Mouse (Mus musculus): Measurements from ENCODE around the gene Sash3. TPM values are rescaled to one million over a fixed set of nuclear protein-coding genes. Genes with fewer than 3 reads are reported as not detected.

Gene Sash3
- polyA plus RNA-seq (2012; fragmentation: generic; extraction: Trizol) = not detected
- long read RNA-seq, experiment 1 = 0 reads
- long read RNA-seq, experiment 2 = 0 reads

GRCm38 (mm10) chrX:48146262-48146661 lies at the start of gene Sash3:
Sash3 (plus strand) TSS chrX:48146436.
- H3K79me2 ChIP-seq (ENCODE audit: control insufficient read depth, insufficient read depth) = no peaks in the 10 kb centered on the region
- H3K36me3 ChIP-seq (ENCODE audit: control insufficient read depth, insufficient read depth) = no peaks in the 10 kb centered on the region
- H3K27me3 ChIP-seq (ENCODE audit: control insufficient read depth, insufficient read depth, insufficient read length) = no peaks in the 10 kb centered on the region
- no peak within 1 kb of the TSS for H3ac ChIP-seq (ENCODE audit: control insufficient read depth, insufficient read length, low read depth)
- no peaks in the 10 kb centered on the region for H3K79me3 ChIP-seq (ENCODE audit: low read depth)
- TF ChIP-seq FOSL1 (IDR thresholded peaks at IDR 0.05; ENCODE audit: insufficient read depth, low read length, poor library complexity, severe bottlenecking) (no peak), CTCF (IDR thresholded peaks at IDR 0.05; ENCODE audit: control insufficient read depth, insufficient read depth, insufficient read length) (no peak)
- no peak within 1 kb of the TSS for H3K4me3 ChIP-seq (ENCODE audit: insufficient read depth, poor library complexity, severe bottlenecking)

GRCm38 (mm10) chrX:48096580-48096979 lies 49.7 kb upstream of the Sash3 start:
- no peaks in the 10 kb centered on the region for H3K36me3 ChIP-seq (ENCODE audit: control insufficient read depth, insufficient read depth)
- H3K27me3 ChIP-seq (ENCODE audit: control insufficient read depth, insufficient read depth, insufficient read length) = no peaks in the 10 kb centered on the region
- H3ac ChIP-seq (ENCODE audit: control insufficient read depth, insufficient read length, low read depth) = no peak overlapping the region
- H3K4me3 ChIP-seq (ENCODE audit: insufficient read depth, poor library complexity, severe bottlenecking) = no peak overlapping the region
- TF ChIP-seq CTCF (IDR thresholded peaks at IDR 0.05; ENCODE audit: control insufficient read depth, insufficient read depth, insufficient read length) = no peak
- no peak for TF ChIP-seq USF1 (IDR thresholded peaks at IDR 0.05; ENCODE audit: low read depth)
- TF ChIP-seq MAX (IDR thresholded peaks at IDR 0.05) = no peak
- no peak for TF ChIP-seq MYOD1 (IDR thresholded peaks at IDR 0.05; ENCODE audit: control insufficient read depth, insufficient read length, low read depth)
- no peak for TF ChIP-seq CEBPB (IDR thresholded peaks at IDR 0.05; ENCODE audit: low read depth)
- no peak for TF ChIP-seq MYOG (IDR thresholded peaks at IDR 0.05; ENCODE audit: control insufficient read depth, extremely low read depth, insufficient read length)
- TF ChIP-seq FOSL1 (IDR thresholded peaks at IDR 0.05; ENCODE audit: insufficient read depth, low read length, poor library complexity, severe bottlenecking) = no peak
- no peaks in the 10 kb centered on the region for H3K79me2 ChIP-seq (ENCODE audit: control insufficient read depth, insufficient read depth)
- H3K79me3 ChIP-seq (ENCODE audit: low read depth) = no peaks in the 10 kb centered on the region

- H3K4me3 ChIP-seq (ENCODE audit: insufficient read depth, poor library complexity, severe bottlenecking) = no peak overlapping the region
Observed at GRCm38 (mm10) chrX:48098470-48099129, 47.6 kb upstream of the Sash3 start.

GRCm38 (mm10) chrX:48099871-48100270 lies 46.4 kb upstream of the Sash3 start:
- TF ChIP-seq MYOG (IDR thresholded peaks at IDR 0.05; ENCODE audit: control insufficient read depth, extremely low read depth, insufficient read length) (no peak), MAX (IDR thresholded peaks at IDR 0.05) (no peak), FOSL1 (IDR thresholded peaks at IDR 0.05; ENCODE audit: insufficient read depth, low read length, poor library complexity, severe bottlenecking) (no peak)
- H3K27me3 ChIP-seq (ENCODE audit: control insufficient read depth, insufficient read depth, insufficient read length) = no peaks in the 10 kb centered on the region
- H3K36me3 ChIP-seq (ENCODE audit: control insufficient read depth, insufficient read depth) = no peaks in the 10 kb centered on the region
- no peak overlapping the region for H3ac ChIP-seq (ENCODE audit: control insufficient read depth, insufficient read length, low read depth)
- H3K4me3 ChIP-seq (ENCODE audit: insufficient read depth, poor library complexity, severe bottlenecking) = no peak overlapping the region
- no peaks in the 10 kb centered on the region for H3K79me2 ChIP-seq (ENCODE audit: control insufficient read depth, insufficient read depth)
- H3K79me3 ChIP-seq (ENCODE audit: low read depth) = no peaks in the 10 kb centered on the region

More at GRCm38 (mm10) chrX:48098470-48099129, 47.6 kb upstream of the Sash3 start:
- Histone ChIP-seq H3K27me3 (ENCODE audit: control insufficient read depth, insufficient read depth, insufficient read length) (no peaks in the 10 kb centered on the region), H3ac (ENCODE audit: control insufficient read depth, insufficient read length, low read depth) (no peak overlapping the region), H3K79me2 (ENCODE audit: control insufficient read depth, insufficient read depth) (no peaks in the 10 kb centered on the region), H3K36me3 (ENCODE audit: control insufficient read depth, insufficient read depth) (no peaks in the 10 kb centered on the region), H3K79me3 (ENCODE audit: low read depth) (no peaks in the 10 kb centered on the region)
- TF ChIP-seq MYOD1 (IDR thresholded peaks at IDR 0.05; ENCODE audit: control insufficient read depth, insufficient read length, low read depth) (no peak), MYOG (IDR thresholded peaks at IDR 0.05; ENCODE audit: control insufficient read depth, extremely low read depth, insufficient read length) (no peak), USF1 (IDR thresholded peaks at IDR 0.05; ENCODE audit: low read depth) (no peak), MAX (IDR thresholded peaks at IDR 0.05) (no peak), CEBPB (IDR thresholded peaks at IDR 0.05; ENCODE audit: low read depth) (no peak), CTCF (IDR thresholded peaks at IDR 0.05; ENCODE audit: control insufficient read depth, insufficient read depth, insufficient read length) (no peak), FOSL1 (IDR thresholded peaks at IDR 0.05; ENCODE audit: insufficient read depth, low read length, poor library complexity, severe bottlenecking) (no peak)

GRCm38 (mm10) chrX:48103256-48103655 lies 43.0 kb upstream of the Sash3 start:
- Histone ChIP-seq H3K79me3 (ENCODE audit: low read depth) (no peaks in the 10 kb centered on the region), H3K36me3 (ENCODE audit: control insufficient read depth, insufficient read depth) (no peaks in the 10 kb centered on the region), H3ac (ENCODE audit: control insufficient read depth, insufficient read length, low read depth) (no peak overlapping the region), H3K79me2 (ENCODE audit: control insufficient read depth, insufficient read depth) (no peaks in the 10 kb centered on the region), H3K27me3 (ENCODE audit: control insufficient read depth, insufficient read depth, insufficient read length) (no peaks in the 10 kb centered on the region), H3K4me3 (ENCODE audit: insufficient read depth, poor library complexity, severe bottlenecking) (no peak overlapping the region)
- TF ChIP-seq FOSL1 (IDR thresholded peaks at IDR 0.05; ENCODE audit: insufficient read depth, low read length, poor library complexity, severe bottlenecking) (no peak), MAX (IDR thresholded peaks at IDR 0.05) (no peak)

GRCm38 (mm10) chrX:48104736-48105441 lies 41.3 kb upstream of the Sash3 start:
- Histone ChIP-seq H3K4me3 (ENCODE audit: insufficient read depth, poor library complexity, severe bottlenecking) (no peak overlapping the region), H3K79me2 (ENCODE audit: control insufficient read depth, insufficient read depth) (no peaks in the 10 kb centered on the region), H3ac (ENCODE audit: control insufficient read depth, insufficient read length, low read depth) (no peak overlapping the region), H3K79me3 (ENCODE audit: low read depth) (no peaks in the 10 kb centered on the region), H3K27me3 (ENCODE audit: control insufficient read depth, insufficient read depth, insufficient read length) (no peaks in the 10 kb centered on the region), H3K36me3 (ENCODE audit: control insufficient read depth, insufficient read depth) (no peaks in the 10 kb centered on the region)
- no peak for TF ChIP-seq MAX (IDR thresholded peaks at IDR 0.05)
- no peak for TF ChIP-seq CTCF (IDR thresholded peaks at IDR 0.05; ENCODE audit: control insufficient read depth, insufficient read depth, insufficient read length)
- TF ChIP-seq MYOD1 (IDR thresholded peaks at IDR 0.05; ENCODE audit: control insufficient read depth, insufficient read length, low read depth) = no peak
- no peak for TF ChIP-seq FOSL1 (IDR thresholded peaks at IDR 0.05; ENCODE audit: insufficient read depth, low read length, poor library complexity, severe bottlenecking)
- no peak for TF ChIP-seq MYOG (IDR thresholded peaks at IDR 0.05; ENCODE audit: control insufficient read depth, extremely low read depth, insufficient read length)
- no peak for TF ChIP-seq USF1 (IDR thresholded peaks at IDR 0.05; ENCODE audit: low read depth)
- TF ChIP-seq CEBPB (IDR thresholded peaks at IDR 0.05; ENCODE audit: low read depth) = no peak

Data from C2C12 (cell line).